Mouse (Mus musculus) bone marrow macrophage, adult 2 months (primary cell): Measurements from ENCODE around the gene Ube2c. TPM values are rescaled to one million over a fixed set of nuclear protein-coding genes. Genes with fewer than 3 reads are reported as not detected.

ENCODE experiments used
- H3K27ac ChIP-seq: 2 replicates; pipeline ENCODE4 v1.5.1; 2012; ENCODE audit warnings: low read depth, low read length; ENCODE audit not compliant: insufficient read depth
- H3K4me1 ChIP-seq: 2 replicates; pipeline ENCODE4 v1.6.1; 2012; ENCODE audit warnings: low read length; ENCODE audit not compliant: control insufficient read depth, insufficient read depth
- H3K4me3 ChIP-seq: 2 replicates; pipeline ENCODE4 v1.5.1; 2012; ENCODE audit warnings: mild to moderate bottlenecking, low read length, moderate library complexity; ENCODE audit not compliant: insufficient read depth
- CTCF ChIP-seq: IDR thresholded peaks from 2 replicates; pipeline ENCODE4 v1.5.1; 2012; ENCODE audit warnings: low read depth, mild to moderate bottlenecking, low read length, moderate library complexity
- POLR2A ChIP-seq: IDR thresholded peaks from 2 replicates; pipeline ENCODE4 v1.6.1; 2012; ENCODE audit warnings: mild to moderate bottlenecking, low read depth, low read length, borderline replicate concordance
- polyA plus RNA-seq: library from polyadenylated mRNA; stranded (reverse); fragments of >200 nt; gene quantifications from 2 replicates; pipeline ENCODE4 v1.2.4, GENCODE M21; 2012; ENCODE audit not compliant: missing spikeins, insufficient read depth, insufficient read length

The Ube2c gene
- polyA plus RNA-seq, 1 experiment = 93.9 TPM

- TF ChIP-seq POLR2A = no peak
- no peak for TF ChIP-seq CTCF
- Histone ChIP-seq H3K4me3 (no peak overlapping the region), H3K27ac (peak overlapping the region; percentile 59)
These were observed 45.6 kb downstream of the Ube2c start for GRCm38 (mm10) chr2:164815348-164815747.

GRCm38 (mm10) chr2:164815821-164816220 is 46.1 kb downstream of the Ube2c start:
- Histone ChIP-seq H3K4me3 (no peak overlapping the region), H3K4me1 (peaks cover 8% of the 10 kb centered on the region), H3K27ac (peak overlapping the region; percentile 44)
- TF ChIP-seq CTCF (no peak), POLR2A (no peak)

More at GRCm38 (mm10) chr2:164815348-164815747, 45.6 kb downstream of the Ube2c start:
- peaks cover 8% of the 10 kb centered on the region for H3K4me1 ChIP-seq

- H3K27ac ChIP-seq = no peak overlapping the region
- TF ChIP-seq CTCF (no peak), POLR2A (no peak)
- H3K4me1 ChIP-seq = peaks cover 10% of the 10 kb centered on the region
- H3K4me3 ChIP-seq = no peak overlapping the region
These were observed 47.5 kb downstream of the Ube2c start for GRCm38 (mm10) chr2:164817206-164817605.

DNA sequence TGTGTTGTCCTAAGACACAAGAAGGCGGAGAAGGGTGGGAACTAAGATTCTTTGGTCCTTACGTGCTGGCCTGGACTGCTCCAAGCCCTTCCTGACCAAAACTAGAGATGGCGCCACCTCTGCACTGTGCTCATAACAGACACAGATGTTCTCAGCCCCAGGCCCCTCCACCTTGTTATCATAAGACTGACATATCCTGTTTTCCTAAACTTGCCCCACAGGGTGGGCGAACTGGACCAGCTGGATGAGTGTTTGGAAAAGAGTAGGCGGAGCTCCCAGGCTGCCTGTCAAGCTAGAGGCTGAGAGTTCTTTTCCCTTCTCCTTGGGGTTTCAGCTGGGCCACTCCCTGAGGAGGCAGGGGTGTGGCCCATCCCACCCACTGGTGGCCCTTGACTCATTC is 48.0 kb downstream of the Ube2c start:
- no peak overlapping the region for H3K4me3 ChIP-seq
- TF ChIP-seq POLR2A = no peak
- no peak for TF ChIP-seq CTCF
- peaks cover 12% of the 10 kb centered on the region for H3K4me1 ChIP-seq
- H3K27ac ChIP-seq = no peak overlapping the region

GRCm38 (mm10) chr2:164821060-164821459 is 51.4 kb downstream of the Ube2c start:
- TF ChIP-seq CTCF (no peak), POLR2A (no peak)
- Histone ChIP-seq H3K4me3 (no peak overlapping the region), H3K4me1 (peaks cover 7% of the 10 kb centered on the region; the same call in 1 of the 2 replicates), H3K27ac (no peak overlapping the region)

DNA sequence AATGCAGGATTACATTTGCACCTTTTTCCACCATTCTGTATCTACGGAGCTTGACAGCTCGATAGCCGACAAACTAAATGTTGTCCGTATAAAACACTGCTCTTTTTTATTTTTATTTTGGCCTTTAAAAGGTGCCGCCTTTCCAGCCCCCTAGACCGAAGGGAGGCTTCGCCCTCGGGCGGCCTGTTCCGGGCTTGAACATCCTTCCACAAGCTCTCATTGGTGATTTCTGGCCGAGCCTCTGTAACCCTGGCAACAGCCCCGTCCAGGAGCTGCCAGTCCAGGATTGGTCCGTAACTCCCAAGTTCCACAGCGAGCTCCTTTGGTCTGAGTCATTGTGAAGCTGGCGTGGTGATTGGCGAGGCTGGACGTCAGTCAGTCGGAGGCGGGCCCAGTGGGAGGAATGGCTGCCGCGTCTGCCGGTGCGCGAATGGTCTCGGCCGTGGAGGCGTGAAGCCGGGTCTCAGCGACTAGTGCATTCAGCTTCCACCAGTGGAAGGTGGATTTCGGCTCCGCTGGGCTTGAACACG is 53.0 kb downstream of the Ube2c start, which contains the start of gene Zswim1:
TSS of gene Zswim1 (plus strand) at position 51 of the 530 bp plus-strand sequence.
- TF ChIP-seq CTCF = no peak
- Histone ChIP-seq H3K4me3 (peak within 1 kb of the TSS; percentile 67), H3K27ac (peak within 1 kb of the TSS; percentile 19), H3K4me1 (peaks cover 7% of the 10 kb centered on the region; the same call in 1 of the 2 replicates)

DNA sequence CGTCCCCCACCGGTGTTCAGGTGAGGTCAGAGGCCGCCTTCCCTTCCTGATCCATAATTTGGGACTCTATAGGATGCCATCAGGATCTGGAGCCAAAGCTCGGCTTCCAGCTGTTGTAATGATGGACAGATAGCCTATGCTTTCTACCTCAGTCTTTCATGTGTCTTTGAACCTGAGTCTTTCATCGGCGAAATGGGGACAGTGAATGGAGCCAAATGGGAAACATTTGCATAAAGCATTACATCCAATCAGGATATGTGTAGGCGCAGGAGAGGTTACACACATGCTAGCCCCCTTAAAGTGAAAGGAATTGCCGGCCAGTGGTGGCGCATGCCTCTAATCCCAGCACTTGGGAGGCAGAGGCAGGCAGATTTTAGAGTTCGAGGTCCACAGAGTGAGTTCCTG is 53.5 kb downstream of the Ube2c start:
- H3K27ac ChIP-seq = peak overlapping the region; percentile 19
- peaks cover 7% of the 10 kb centered on the region; the same call in 1 of the 2 replicates for H3K4me1 ChIP-seq
- TF ChIP-seq POLR2A (no peak), CTCF (no peak)

DNA sequence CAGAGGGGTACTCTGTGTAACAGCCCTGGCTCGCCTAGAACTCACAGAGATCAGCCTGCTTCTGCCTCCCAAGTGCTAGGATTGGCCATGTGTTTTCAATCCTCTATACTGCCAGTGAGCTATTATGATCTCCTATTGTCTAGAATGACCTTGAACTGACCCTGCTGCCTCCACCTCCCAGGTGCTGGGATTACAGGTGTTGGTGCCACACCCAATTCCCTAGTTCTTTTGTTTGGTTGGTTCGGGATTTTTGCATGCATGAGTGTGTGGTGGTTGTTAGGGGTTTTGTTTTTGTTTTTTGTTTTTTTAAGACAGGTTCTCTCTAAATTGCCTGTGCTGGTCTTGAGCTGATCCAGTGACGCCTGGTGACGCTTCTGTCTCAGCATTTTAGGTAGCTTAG is 54.3 kb downstream of the Ube2c start:
- peak overlapping the region; percentile 9; the same call in 1 of the 2 replicates for H3K4me3 ChIP-seq
- peaks cover 7% of the 10 kb centered on the region; the same call in 1 of the 2 replicates for H3K4me1 ChIP-seq
- no peak overlapping the region for H3K27ac ChIP-seq
- TF ChIP-seq POLR2A (no peak), CTCF (no peak)

More for the DNA sequence above, 53.5 kb downstream of the Ube2c start:
- peak overlapping the region; percentile 67 for H3K4me3 ChIP-seq

DNA sequence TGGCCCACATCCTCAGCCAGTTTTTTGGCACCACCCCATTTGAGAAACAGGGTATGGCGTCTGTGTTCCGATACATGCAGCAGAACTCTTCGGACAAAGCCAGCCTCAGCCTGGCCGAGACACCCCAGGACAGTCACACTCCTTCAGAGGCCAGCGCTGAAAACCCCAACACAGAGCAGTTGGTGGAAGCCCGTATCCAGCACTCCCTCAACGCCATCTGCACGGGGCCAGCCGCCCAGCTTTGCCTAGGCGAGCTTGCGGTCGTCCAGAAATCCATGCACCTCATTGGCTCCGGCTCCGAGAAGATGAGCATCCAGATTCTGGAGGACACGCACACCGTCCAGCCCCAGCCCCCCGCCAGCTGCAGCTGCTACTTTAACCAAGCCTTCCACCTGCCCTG is 55.8 kb downstream of the Ube2c start:
- no peak for TF ChIP-seq CTCF
- no peak for TF ChIP-seq POLR2A
- Histone ChIP-seq H3K27ac (no peak overlapping the region), H3K4me1 (peaks cover 7% of the 10 kb centered on the region; the same call in 1 of the 2 replicates), H3K4me3 (no peak overlapping the region)

- TF ChIP-seq CTCF = no peak
- no peak for TF ChIP-seq POLR2A
- no peak overlapping the region for H3K4me3 ChIP-seq
- H3K4me1 ChIP-seq = peaks cover 10% of the 10 kb centered on the region
- H3K27ac ChIP-seq = no peak overlapping the region
These were observed 57.6 kb downstream of the Ube2c start for GRCm38 (mm10) chr2:164827146-164827850.

Other genes starting within 250 kb of the Ube2c start
- not detected in 2 replicates for gene Wfdc2, start 207.5 kb upstream of the Ube2c start, polyA plus RNA-seq
- not detected in 2 replicates for gene Spint3, start 196.4 kb upstream of the Ube2c start, polyA plus RNA-seq
- gene Wfdc6a, start 184.5 kb upstream of the Ube2c start, polyA plus RNA-seq = not detected in 2 replicates
- not detected in 2 replicates for gene Eppin, start 176.3 kb upstream of the Ube2c start, polyA plus RNA-seq
- gene Wfdc6b, start 156.4 kb upstream of the Ube2c start, polyA plus RNA-seq = not detected in 2 replicates
- gene Wfdc8, start 156.3 kb upstream of the Ube2c start, polyA plus RNA-seq = not detected in 2 replicates
- not detected in 2 replicates for gene Wfdc16, start 131.1 kb upstream of the Ube2c start, polyA plus RNA-seq
- not detected in 2 replicates for gene Wfdc10, start 113.9 kb upstream of the Ube2c start, polyA plus RNA-seq
- gene Wfdc9, start 113.3 kb upstream of the Ube2c start, polyA plus RNA-seq = not detected in 2 replicates
- gene Wfdc11, start 95.8 kb upstream of the Ube2c start, polyA plus RNA-seq = not detected in 2 replicates
- gene Wfdc13, start 84.8 kb upstream of the Ube2c start, polyA plus RNA-seq = not detected in 2 replicates
- gene Spint4, start 71.4 kb upstream of the Ube2c start, polyA plus RNA-seq = not detected in 2 replicates
- not detected in 2 replicates for gene Spint5, start 54.6 kb upstream of the Ube2c start, polyA plus RNA-seq
- gene Wfdc3, start 24.0 kb upstream of the Ube2c start, polyA plus RNA-seq = not detected in 2 replicates
- 33.4 and 33.7 TPM in 2 replicates for gene Dnttip1, start 23.9 kb upstream of the Ube2c start, polyA plus RNA-seq
- 0.80 TPM in 1 of 2 replicates, not detected in the other for gene Tnnc2, start 10.1 kb downstream of the Ube2c start, polyA plus RNA-seq
- gene Snx21, start 15.9 kb downstream of the Ube2c start, polyA plus RNA-seq = 14.6 and 20.3 TPM in 2 replicates
- gene Acot8, start 35.0 kb downstream of the Ube2c start, polyA plus RNA-seq = 26.8 and 27.6 TPM in 2 replicates
- 5.0 and 7.3 TPM in 2 replicates for gene Zswim3, start 35.2 kb downstream of the Ube2c start, polyA plus RNA-seq
- gene Zswim1, start 52.8 kb downstream of the Ube2c start, polyA plus RNA-seq = 5.7 and 5.8 TPM in 2 replicates
- gene Spata25, start 58.6 kb downstream of the Ube2c start, polyA plus RNA-seq = 1.4 TPM in 1 of 2 replicates, not detected in the other
- 632 and 760 TPM in 2 replicates for gene Ctsa, start 63.0 kb downstream of the Ube2c start, polyA plus RNA-seq
- gene Neurl2, start 63.6 kb downstream of the Ube2c start, polyA plus RNA-seq = 21.0 and 25.4 TPM in 2 replicates
- 1,260 and 1,371 TPM in 2 replicates for gene Pltp, start 87.8 kb downstream of the Ube2c start, polyA plus RNA-seq
- 27.1 and 27.6 TPM in 2 replicates for gene Pcif1, start 109.4 kb downstream of the Ube2c start, polyA plus RNA-seq
- gene Zfp335, start 141.9 kb downstream of the Ube2c start, polyA plus RNA-seq = 14.0 and 14.5 TPM in 2 replicates
- 0.70 and 1.4 TPM in 2 replicates for gene Mmp9, start 170.9 kb downstream of the Ube2c start, polyA plus RNA-seq
- not detected in 2 replicates for gene Slc12a5, start 190.9 kb downstream of the Ube2c start, polyA plus RNA-seq